Mouse (Mus musculus) hindbrain, postnatal 0 days (tissue): ENCODE results near the gene Kcnma1. TPM values are rescaled to one million over a fixed set of nuclear protein-coding genes. Genes with fewer than 3 reads are reported as not detected.

Source experiments
- ATAC-seq: fragments of 200-750 bp; cut with Nextera tagmentation; 2 replicates; pipeline ENCODE4 v1.8.0; 2017; ENCODE audit warnings: mild to moderate bottlenecking, moderate TSS enrichment, moderate library complexity
- DNase-seq: peaks from one replicate; pipeline ENCODE4 v3.0.0-alpha.2; 2015; ENCODE audit warnings: low spot score
- H3K27ac ChIP-seq: fragments of 300-500 bp; sonication (generic); 2 replicates; pipeline ENCODE4 v1.5.1; 2014; ENCODE audit warnings: mild to moderate bottlenecking
- H3K27me3 ChIP-seq: fragments of 300-500 bp; sonication (generic); 2 replicates; pipeline ENCODE4 v1.6.1; 2014; ENCODE audit warnings: low read length, mixed read lengths; ENCODE audit not compliant: insufficient read depth
- H3K36me3 ChIP-seq: fragments of 300-500 bp; sonication (generic); 2 replicates; pipeline ENCODE4 v1.6.1; 2014; ENCODE audit warnings: low read length, mixed read lengths; ENCODE audit not compliant: insufficient read depth
- H3K4me1 ChIP-seq: fragments of 300-500 bp; sonication (generic); 2 replicates; pipeline ENCODE4 v1.6.1; 2014; ENCODE audit warnings: antibody characterized with exemption, low read length, mixed read lengths; ENCODE audit not compliant: insufficient read depth
- H3K4me2 ChIP-seq: fragments of 300-500 bp; sonication (generic); 2 replicates; pipeline ENCODE4 v1.6.1; 2014; ENCODE audit warnings: low read depth, mild to moderate bottlenecking, low read length, moderate library complexity, mixed read lengths
- H3K4me3 ChIP-seq: fragments of 300-500 bp; sonication (generic); 2 replicates; pipeline ENCODE4 v1.5.1; 2014; ENCODE audit warnings: low read length
- H3K9ac ChIP-seq: fragments of 300-500 bp; sonication (generic); replicated peaks from 2 replicates; pipeline ENCODE4 v1.6.1; 2014; ENCODE audit warnings: mild to moderate bottlenecking, low read length, moderate library complexity, mixed read lengths
- H3K9me3 ChIP-seq: fragments of 300-500 bp; sonication (generic); 2 replicates; pipeline ENCODE4 v1.6.1; 2016; ENCODE audit warnings: low read length, mixed read lengths
- CTCF ChIP-seq: IDR thresholded peaks from 2 replicates; pipeline ENCODE4 v1.5.1; 2016; ENCODE audit warnings: antibody characterized with exemption, control low read depth, low read depth
- WGBS: fragments of 180-500 bp; shearing (Covaris S2); extraction: QIAGEN DNeasy Blood & Tissue Kit; methylation state at CpG from one replicate; pipeline ENCODE4 v1.1.7; 2014; 5-methylcytosine and 5-hydroxymethylcytosine counted together
- polyA plus RNA-seq: library from polyadenylated mRNA; unstranded; fragments of >200 nt; fragmentation: Nextera tagmentation; extraction: Ambion mirVana; gene quantifications from 2 replicates; pipeline ENCODE4 v1.2.1, GENCODE M21; 2015
- total RNA-seq: library from RNA; depleted of rRNA; stranded (reverse); fragments of >200 nt; gene quantifications from 2 replicates; pipeline ENCODE4 v1.2.3, GENCODE M21; 2014

Gene Kcnma1
- total and polyA plus RNA-seq, 2 experiments from 2014 or later: 15.9 to 36.1 TPM

DNA sequence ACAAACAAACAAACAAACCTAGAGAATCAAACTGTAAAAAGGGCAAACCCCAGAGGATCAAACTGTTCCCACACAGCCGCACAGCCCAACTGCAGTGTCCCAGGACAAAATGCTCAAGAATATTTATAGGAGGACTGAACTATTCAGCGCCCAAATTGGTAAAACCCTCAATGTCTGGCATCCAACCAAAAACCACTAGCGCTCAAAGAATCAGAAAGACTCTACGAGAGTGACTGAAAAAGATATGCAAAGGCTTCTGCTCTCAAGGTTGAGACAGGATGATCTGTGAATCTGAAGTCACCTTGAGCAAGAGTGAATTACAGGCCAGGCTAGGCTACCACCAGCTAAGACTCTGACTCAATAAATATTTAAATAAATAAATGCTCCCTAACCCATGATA lies 167.6 kb downstream of the Kcnma1 start:
- H3K36me3 ChIP-seq: no peaks in the 10 kb centered on the region
- WGBS: 76% methylated on average over 4 of the region's 4 CpGs
- TF ChIP-seq CTCF: no peak
- no peak overlapping the region for H3K27ac ChIP-seq
- H3K4me2 ChIP-seq: no peak overlapping the region
- H3K4me3 ChIP-seq: no peak overlapping the region
- no peak overlapping the region for H3K9ac ChIP-seq
- no peaks in the 10 kb centered on the region for H3K27me3 ChIP-seq
- peaks cover 12% of the 10 kb centered on the region; the same call in 1 of the 2 replicates for H3K4me1 ChIP-seq
- no peak for ATAC-seq
- H3K9me3 ChIP-seq: no peaks in the 10 kb centered on the region
- no peak for DNase-seq

DNA sequence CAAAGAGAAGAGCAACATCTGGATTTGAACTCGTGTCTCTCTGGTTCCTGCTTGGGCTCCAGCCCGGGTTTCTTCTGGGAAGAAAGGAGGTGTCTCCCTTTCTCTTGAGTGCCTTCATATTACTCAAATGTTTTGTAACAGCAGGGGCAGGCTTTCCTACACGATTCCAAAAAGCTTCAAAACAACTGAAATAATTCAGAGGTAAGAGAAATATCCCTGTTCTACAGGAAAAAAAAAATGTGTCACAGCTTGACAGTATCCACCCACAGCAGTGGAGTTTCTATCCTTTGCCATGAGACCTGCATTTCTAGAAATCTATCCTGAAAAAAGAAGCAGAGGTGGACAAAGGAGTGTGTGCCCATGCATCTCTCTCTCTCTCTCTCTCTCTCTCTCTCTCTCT lies 172.3 kb downstream of the Kcnma1 start:
- no peak overlapping the region for H3K4me2 ChIP-seq
- H3K4me1 ChIP-seq: peaks cover 6% of the 10 kb centered on the region
- no peak overlapping the region for H3K9ac ChIP-seq
- ATAC-seq (no peak), DNase-seq (no peak)
- 85% methylated on average over 3 of the region's 3 CpGs for WGBS
- H3K36me3 ChIP-seq: no peaks in the 10 kb centered on the region
- H3K9me3 ChIP-seq: no peaks in the 10 kb centered on the region
- no peak overlapping the region for H3K4me3 ChIP-seq
- no peaks in the 10 kb centered on the region for H3K27me3 ChIP-seq
- no peak overlapping the region for H3K27ac ChIP-seq
- TF ChIP-seq CTCF: no peak

DNA sequence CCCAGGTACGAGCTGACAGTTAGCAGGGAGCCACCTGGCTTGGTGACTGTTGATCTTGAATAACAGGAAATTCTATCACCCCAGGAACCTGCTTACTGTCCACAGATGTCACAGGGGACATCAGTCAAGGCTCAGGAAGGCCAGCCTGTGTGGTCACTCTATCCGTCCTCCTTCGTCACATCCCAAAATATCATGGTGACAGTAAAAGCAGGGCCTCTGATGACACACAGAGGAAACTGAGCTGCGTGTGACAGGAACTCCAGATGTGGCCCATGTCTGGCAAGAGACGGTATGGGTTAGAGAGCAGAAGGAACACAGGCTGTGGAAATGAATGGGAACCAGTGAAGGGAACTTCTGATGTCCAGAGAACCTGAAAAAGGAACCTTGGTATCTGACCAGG lies 174.7 kb downstream of the Kcnma1 start:
- Histone ChIP-seq H3K4me2 (no peak overlapping the region), H3K9ac (no peak overlapping the region), H3K9me3 (no peaks in the 10 kb centered on the region), H3K27ac (no peak overlapping the region), H3K36me3 (no peaks in the 10 kb centered on the region), H3K27me3 (no peaks in the 10 kb centered on the region), H3K4me3 (no peak overlapping the region), H3K4me1 (peaks cover 7% of the 10 kb centered on the region)
- WGBS: 85% methylated on average over 5 of the region's 5 CpGs
- DNase-seq: no peak
- no peak for ATAC-seq
- no peak for TF ChIP-seq CTCF

- Histone ChIP-seq H3K27me3 (no peaks in the 10 kb centered on the region), H3K4me2 (no peak overlapping the region), H3K9me3 (no peaks in the 10 kb centered on the region), H3K36me3 (no peaks in the 10 kb centered on the region), H3K4me1 (peaks cover 20% of the 10 kb centered on the region), H3K9ac (no peak overlapping the region), H3K27ac (no peak overlapping the region), H3K4me3 (no peak overlapping the region)
- 40% methylated on average over 10 of the region's 10 CpGs for WGBS
- peak; percentile 46 for ATAC-seq
- no peak for DNase-seq
- no peak for TF ChIP-seq CTCF
These were observed 178.7 kb downstream of the Kcnma1 start for GRCm38 (mm10) chr14:23835387-23836111.

- Histone ChIP-seq H3K36me3 (no peaks in the 10 kb centered on the region), H3K9ac (peak overlapping the region; percentile 13; the same call in 1 of the 2 replicates), H3K27me3 (no peaks in the 10 kb centered on the region), H3K4me2 (no peak overlapping the region), H3K9me3 (no peaks in the 10 kb centered on the region), H3K27ac (peak overlapping the region; percentile 16; the same call in 1 of the 2 replicates), H3K4me3 (no peak overlapping the region), H3K4me1 (peaks cover 14% of the 10 kb centered on the region)
- no peak for TF ChIP-seq CTCF
- WGBS: 19% methylated on average over 5 of the region's 5 CpGs
- ATAC-seq (peak; percentile 56), DNase-seq (peak; percentile 47)
These were observed 183.0 kb downstream of the Kcnma1 start for GRCm38 (mm10) chr14:23831284-23831683.

- no peak overlapping the region for H3K27ac ChIP-seq
- H3K36me3 ChIP-seq: no peaks in the 10 kb centered on the region
These were observed 184.0 kb downstream of the Kcnma1 start for GRCm38 (mm10) chr14:23830316-23830715.

GRCm38 (mm10) chr14:23828711-23829320 lies 185.5 kb downstream of the Kcnma1 start:
- DNase-seq (no peak), ATAC-seq (no peak)
- Histone ChIP-seq H3K4me1 (peaks cover 14% of the 10 kb centered on the region), H3K9me3 (no peaks in the 10 kb centered on the region), H3K27me3 (no peaks in the 10 kb centered on the region), H3K9ac (no peak overlapping the region), H3K4me3 (no peak overlapping the region), H3K36me3 (no peaks in the 10 kb centered on the region), H3K4me2 (no peak overlapping the region), H3K27ac (no peak overlapping the region)
- 70% methylated on average over 3 of the region's 3 CpGs for WGBS
- TF ChIP-seq CTCF: no peak

More at GRCm38 (mm10) chr14:23830316-23830715, 184.0 kb downstream of the Kcnma1 start:
- H3K9ac ChIP-seq: no peak overlapping the region
- ATAC-seq (no peak), DNase-seq (no peak)
- 39% methylated on average over 4 of the region's 4 CpGs for WGBS
- H3K4me2 ChIP-seq: no peak overlapping the region
- H3K9me3 ChIP-seq: no peaks in the 10 kb centered on the region
- no peak for TF ChIP-seq CTCF
- no peak overlapping the region for H3K4me3 ChIP-seq
- peaks cover 14% of the 10 kb centered on the region for H3K4me1 ChIP-seq
- H3K27me3 ChIP-seq: no peaks in the 10 kb centered on the region
